Mouse (Mus musculus): ENCODE measurements around the gene Birc2.

Gene Birc2

DNA sequence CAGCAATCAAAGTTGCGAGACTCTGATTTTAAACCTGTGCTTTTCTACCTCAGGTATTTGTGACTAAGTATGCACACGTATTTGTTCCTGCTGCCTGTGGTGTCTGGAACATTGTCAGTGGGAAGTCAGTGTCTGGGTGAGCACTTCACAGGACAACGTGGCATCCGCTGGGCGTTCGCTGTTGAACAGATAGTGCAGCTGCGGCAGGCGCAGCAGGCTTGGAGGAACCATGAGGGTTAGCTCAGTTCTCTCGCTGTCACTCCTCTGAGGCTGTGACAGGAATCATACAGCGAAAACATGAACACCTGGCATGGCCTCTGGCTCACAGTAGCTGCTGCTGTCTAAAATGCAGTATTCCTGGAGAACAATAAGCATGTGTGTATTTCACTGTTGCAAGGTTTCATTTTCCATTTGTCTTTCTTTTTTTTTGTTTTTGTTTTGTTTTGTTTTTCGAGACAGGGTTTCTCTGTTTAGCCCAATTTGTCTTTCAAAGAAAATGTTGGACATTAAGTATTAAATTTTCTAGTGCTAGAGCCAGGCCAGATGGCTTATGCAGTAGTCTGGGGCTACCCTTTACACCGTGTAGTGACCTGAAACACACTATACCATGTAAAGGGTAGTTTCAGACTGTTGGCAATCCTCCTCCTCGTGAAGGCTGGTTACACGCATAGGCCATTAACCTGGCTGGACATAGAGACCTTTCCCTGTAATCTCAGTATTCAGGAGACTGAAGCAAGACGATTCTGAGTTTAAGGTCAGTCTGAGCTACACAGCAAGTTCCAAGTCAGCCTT lies 52.8 kb downstream of the Birc2 start:
- peak; percentile 68 for DNase-seq

DNA sequence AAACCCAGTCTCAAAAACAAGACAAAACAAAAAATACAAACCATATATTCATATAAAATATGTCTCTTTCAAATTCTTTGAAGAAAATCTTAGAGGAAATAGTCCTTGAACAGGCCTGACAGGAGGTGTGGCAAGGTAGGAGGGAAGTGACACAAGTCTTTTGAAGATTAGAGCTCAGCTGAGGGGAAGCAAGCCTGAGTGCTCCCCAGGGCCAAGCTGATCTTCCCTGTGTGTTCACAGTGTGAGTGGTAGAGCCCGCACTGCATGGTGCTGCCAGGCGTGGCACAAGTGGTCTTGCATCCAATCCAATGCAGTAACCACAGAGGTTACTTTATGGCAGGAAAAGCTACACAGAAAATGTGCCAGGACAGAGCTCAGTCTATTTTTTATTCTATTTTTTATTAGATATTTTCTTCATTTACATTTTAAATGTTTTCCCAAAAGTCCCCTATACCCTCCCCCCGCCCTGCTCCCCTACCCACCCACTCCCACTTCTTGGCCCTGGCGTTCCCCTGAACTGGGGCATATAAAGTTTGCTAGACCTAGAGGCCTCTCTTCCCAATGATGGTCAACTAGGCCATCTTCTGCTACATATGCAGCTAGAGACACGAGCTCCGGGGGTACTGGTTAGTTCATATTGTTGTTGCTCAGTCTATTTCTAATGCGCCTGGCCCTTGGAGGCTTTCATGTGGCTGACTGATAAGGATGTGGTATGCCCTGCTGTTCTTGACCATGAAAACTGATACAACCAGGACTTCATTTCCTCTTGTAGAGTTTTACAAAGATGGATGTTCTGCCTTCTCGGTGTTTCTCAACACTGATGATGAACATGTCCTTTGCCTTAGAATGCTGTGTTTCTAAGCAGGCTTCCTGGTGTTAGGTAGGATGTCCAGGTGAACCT lies 56.4 kb downstream of the Birc2 start:
- DNase-seq = peak; percentile 64

DNA sequence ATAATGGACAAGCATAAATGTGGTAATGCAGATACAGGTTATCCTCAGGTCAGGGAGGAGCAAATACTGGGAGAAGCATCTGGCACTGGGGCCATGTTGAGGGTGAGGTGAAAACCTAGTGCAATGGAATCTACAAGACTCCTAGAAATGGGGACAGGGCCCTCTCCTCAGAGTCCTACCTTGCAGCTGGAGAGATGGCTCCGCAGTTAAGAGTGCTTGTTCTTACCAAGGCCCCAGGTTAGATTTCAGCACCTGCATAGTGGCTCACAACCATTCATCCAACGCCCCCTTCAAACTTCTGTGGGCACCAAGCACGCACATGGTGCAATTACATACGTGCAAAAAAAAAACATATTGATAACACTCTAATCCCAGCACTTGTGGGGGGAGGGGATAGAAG lies 57.1 kb downstream of the Birc2 start:
- no peak for DNase-seq

DNA sequence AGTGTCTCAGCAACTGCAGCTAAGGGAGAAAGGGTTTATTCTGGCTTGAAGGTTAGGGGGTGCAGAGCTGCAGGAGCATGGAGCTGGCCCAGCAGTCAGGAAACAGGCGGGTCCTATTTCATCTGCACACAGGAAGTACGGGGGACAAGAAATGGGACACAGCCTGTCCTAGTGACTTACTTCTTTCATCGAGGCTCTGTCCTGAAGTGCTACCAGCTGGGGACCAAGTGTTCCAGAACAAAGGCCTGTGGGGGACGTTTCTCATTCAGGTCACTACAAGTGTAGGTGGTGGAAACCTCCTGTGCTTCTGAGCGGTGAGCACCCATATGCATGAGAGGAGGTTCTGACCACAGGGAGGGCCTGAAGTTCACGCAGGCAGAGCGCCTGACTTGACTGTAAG lies 58.1 kb downstream of the Birc2 start:
- peak; percentile 55 for DNase-seq

DNA sequence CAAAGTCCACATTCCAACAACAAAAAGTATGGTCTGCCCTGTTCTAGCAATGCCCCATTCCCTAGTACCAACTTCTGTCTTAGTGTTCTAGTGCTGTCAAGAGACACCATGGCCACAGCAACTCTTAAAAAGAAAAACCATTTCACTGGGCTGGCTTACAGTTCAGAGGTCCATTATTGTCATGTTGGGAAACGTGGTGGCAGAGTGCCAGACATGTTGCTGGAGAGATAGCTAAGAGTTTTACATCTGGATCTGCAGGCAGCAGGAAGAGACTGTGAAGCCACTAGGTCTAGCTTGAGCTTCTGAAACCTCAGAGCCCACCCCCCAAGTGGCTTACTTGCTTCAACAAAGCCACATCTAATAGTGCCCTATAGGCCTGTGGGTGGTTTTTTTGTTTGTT lies 59.2 kb downstream of the Birc2 start:
- no peak for DNase-seq

DNA sequence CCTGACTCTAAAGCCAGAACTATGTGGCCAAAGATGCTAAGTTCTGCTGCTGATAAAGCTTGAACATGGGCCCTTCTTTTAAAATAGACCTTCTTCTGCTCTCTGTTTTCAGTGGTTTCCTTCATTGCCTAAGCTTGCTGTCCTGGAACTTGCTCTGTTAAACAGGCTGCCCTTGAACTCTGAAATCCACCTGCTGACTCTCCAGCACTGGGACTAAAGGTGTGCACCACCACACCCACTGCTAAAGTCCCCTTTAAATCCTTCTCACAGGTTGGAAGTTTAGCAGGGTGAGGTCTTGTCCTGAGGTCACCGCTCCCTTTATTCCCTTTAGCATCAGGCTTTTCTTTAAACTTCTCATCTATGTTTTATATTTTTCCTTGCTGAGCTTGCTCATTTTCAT lies 59.9 kb downstream of the Birc2 start:
- DNase-seq = no peak

DNA sequence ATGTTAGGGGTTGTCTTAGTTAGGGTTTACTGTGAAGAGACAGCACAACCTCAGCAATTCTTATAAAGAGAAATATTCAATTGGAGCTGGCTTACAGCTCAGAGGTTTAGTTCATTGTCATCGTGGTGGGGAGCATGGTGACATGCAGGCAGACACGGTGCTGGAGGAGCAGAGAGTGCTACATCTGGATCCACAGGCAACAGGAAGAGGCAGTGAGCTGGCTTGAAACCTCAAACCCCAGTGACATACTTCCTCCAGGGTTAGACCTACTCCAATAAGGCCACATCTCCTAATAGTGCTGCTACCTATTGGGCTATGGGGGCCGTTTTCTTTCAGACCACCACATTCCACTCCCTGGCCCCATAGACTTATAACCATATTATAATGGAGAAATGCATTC lies 60.9 kb downstream of the Birc2 start:
- DNase-seq = peak; percentile 49

DNA sequence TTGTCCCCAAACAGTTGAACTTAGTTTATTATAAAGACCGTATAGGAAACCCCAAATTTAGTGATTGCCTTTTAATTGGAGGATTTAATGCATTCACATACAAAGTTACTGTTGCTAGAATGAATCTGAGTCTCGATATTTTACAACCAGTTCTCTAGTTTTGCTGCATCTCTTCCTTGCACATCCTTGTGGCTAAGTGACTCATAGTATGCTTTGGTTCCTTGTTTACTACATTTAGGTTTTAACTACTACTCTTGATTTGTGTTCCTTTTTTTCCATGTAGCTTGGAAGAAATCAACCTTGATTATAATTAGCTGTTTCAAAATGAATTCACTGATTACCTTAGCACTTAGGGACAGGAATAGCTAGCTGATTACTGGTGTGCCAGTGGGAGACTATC lies 61.9 kb downstream of the Birc2 start:
- DNase-seq = no peak

DNA sequence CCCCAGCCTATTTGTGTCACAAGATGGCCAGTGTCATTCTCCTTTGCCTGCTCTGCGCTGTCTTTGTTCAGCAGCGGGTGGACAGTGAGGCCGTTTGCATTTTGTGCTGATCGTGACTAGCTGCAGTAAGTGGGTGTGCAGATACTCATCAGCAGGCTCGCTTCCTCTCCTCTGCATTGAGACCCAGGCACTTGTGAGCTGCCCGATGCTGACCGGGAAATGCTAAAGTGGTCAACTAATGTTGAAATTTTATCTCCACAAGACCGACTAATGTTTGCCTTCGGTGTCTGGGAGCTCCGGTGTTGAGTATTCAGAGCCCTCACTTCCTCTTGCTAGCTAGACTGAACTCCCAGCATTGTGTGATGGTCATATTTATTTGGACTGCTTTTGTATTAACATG lies 62.3 kb downstream of the Birc2 start:
- DNase-seq = no peak

DNA sequence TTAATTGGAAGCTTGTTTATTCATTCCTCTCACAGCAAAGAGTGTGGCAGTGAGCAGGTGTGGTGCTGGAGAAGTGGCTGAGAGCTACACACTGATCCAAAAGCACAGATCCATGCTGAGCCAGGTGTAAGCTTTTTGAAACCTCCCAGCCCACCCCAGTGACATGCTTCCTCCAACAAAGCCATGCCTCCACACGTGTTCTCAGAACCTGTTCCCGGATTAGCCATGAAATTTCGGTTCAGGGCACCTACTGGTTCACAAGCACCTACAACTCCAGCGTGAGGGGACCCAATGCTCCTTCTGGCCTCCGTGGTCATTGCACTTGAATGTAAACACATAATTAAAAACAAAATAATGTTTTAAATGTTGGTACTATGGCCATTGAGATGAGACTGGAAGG lies 63.2 kb downstream of the Birc2 start:
- no peak for DNase-seq

DNA sequence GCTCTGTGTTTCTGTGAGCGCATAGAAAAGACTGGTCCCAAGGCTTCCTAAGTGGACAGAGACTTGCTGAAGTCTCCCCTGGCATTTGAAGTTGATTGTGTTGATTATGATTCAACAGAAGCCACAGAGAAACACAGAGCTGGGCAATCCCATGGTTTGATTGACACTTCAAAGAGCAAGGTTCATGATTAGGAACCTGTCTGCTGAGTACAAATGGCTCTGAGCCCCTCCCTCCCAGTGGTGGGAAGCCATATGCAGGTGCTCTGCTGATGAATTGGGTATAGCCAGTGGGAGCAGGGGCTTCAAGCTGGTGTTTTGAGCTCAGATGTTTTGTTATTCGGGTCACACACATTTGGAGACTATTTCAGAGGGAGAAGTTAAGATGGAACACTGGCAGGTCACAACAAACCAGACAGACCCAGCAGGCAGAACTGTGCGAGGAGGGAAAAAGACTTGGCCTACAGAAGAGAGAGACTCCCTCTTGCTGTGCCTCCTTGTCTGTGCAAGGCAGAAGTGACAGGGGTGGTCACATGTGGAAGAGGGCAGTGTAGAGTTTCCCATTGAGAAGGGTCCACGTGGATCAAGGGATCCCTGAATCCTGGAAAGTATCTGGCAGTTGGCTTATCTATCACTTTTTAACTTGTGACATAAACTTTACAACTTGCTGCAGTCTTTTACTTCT lies 64.0 kb downstream of the Birc2 start:
- DNase-seq = no peak

DNA sequence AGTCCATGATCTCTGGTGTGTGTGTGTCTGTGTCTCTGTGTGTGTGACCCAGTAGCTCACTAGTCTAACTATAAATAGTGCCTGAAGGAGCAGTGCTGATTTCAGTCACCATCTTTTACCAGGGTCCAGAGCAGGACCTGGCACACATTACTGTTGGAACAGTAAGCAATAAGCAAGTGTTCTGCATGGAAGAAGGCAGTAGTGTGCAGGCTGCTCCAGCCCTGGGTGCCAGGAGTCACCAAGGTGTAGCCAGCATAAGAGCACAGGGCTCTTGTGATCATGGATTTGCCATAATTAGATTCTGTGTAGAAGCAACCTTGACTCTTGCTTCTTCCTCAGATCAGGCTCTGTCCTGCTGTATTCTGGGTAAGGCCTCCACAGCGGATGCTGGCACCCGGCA lies 64.5 kb downstream of the Birc2 start:
- no peak for DNase-seq

DNA sequence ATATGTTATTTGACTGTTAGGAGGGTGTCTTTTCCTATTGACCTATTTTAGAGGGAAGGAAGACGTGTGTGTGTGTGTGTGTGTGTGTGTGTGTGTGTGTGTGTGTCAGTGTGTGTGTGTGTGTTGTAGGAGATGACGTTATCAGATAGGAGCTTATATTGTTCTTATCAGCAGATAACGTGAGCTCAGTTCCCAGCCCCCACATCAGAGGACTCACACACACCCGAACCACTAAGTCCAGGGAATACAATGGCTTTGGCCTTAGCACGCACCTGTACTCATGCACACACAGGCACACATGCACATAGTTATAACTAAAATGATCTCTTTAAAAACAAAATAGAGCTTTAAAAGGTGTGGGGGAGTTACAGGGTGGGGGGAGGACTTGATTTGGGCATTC lies 67.4 kb downstream of the Birc2 start:
- no peak for DNase-seq

DNA sequence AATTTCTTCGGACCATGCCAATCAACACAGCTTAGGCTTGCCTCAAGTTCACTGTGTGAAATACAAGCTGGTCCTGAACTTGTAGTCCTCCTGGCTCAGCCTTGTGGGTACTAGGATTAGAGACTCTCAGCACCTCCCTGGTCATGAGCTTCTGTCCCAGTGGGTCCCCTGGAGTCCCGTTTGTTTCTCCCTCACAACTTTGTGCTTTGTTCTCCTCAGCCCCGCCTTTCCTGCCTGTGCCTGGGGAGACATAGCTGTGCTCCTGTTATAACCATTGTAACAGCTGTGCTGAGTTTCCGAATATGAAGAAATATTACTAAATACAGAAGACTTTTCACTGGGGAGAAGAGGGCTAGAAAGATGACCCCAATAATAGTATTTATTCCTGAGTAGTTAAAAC lies 67.8 kb downstream of the Birc2 start:
- DNase-seq = no peak

Measured in thymus, postnatal 25 days (tissue).